Mouse (Mus musculus): ENCODE results near the gene Wdr91.

The Wdr91 gene

GRCm38 (mm10) chr6:34861546-34862053 is 49.1 kb downstream of the Wdr91 start:
- DNase-seq: no peak

- no peak for DNase-seq
Observed at GRCm38 (mm10) chr6:34832352-34832751, 78.3 kb downstream of the Wdr91 start.
